ENCODE assay signal across 14 mouse cellular contexts in the genomic region with DNA sequence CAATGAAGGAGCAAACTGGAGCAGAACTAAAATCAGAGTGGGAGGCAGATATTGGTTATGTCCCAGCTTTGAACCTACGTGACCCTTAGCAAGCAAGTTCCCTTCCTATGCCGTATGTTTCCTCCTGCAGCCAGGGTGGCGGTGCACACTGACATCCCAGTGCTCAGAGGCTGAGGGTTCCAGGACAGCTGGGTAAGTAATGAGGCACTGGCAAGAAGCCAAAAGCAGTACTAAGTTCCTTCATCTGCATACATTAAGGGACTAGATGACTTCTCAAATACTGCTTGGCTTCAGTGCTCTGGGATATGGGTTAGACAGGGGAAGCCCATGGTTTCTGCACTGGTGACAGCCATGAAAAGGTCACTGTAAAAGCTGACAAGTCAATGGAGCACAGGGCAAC. TPM values are rescaled to one million over a fixed set of nuclear protein-coding genes. Genes with fewer than 3 reads are reported as not detected.
DNase-seq lines count a peak whose midpoint lies in the region; ATAC-seq and TF ChIP-seq lines count a peak whose summit lies in the region.
"Had no signal": no experiment of that assay in that cellular context is flagged by ENCODE, and none has a peak within 500 bp of the region (broad histone marks: within the 10 kb centered on the region; RNA-seq: fewer than 3 reads in every experiment).

No protein-coding gene starts in this region.

- 61% methylated on average over 3 of the region's 3 CpGs for WGBS in heart, embryonic 11.5 days (ENCODE audit: insufficient replicate concordance)
- WGBS in heart, adult 2 months: 48% methylated on average over 3 of the region's 3 CpGs
- WGBS in limb, embryonic 13.5 days: 63% methylated on average over 3 of the region's 3 CpGs
- 83% methylated on average over 3 of the region's 3 CpGs for WGBS in limb, embryonic 10.5 days
- 52% methylated on average over 3 of the region's 3 CpGs for WGBS in limb, embryonic 14.5 days
- WGBS in kidney, embryonic 16.5 days: 58% methylated on average over 3 of the region's 3 CpGs

- H3K4me2 ChIP-seq in heart, embryonic 11.5 days: peak overlapping the region; percentile 74; the same call in 1 of the 2 replicates
- H3K4me2 ChIP-seq in limb, embryonic 13.5 days (replicated peaks): peak overlapping the region; percentile 35
- H3K4me2 ChIP-seq in limb, embryonic 14.5 days (replicated peaks; ENCODE audit: low read depth, low read length, severe bottlenecking): peak overlapping the region; percentile 69; the same call in 1 of the 2 replicates
- no peak overlapping the region for H3K4me2 ChIP-seq in kidney, embryonic 16.5 days (replicated peaks; ENCODE audit: low read depth, low read length)
- H3K4me2 ChIP-seq: liver, embryonic 15.5 days had no signal

- no peak for TF ChIP-seq EP300 in heart, adult 2 months (IDR thresholded peaks at IDR 0.05; ENCODE audit: insufficient read depth, low read depth, low read length)

- no peak overlapping the region for H3K4me3 ChIP-seq in heart, embryonic 11.5 days (ENCODE audit: low read depth, low read length)
- H3K4me3 ChIP-seq in heart, adult 2 months: no peak overlapping the region
- no peak overlapping the region; the same call in 1 of the 2 replicates for H3K4me3 ChIP-seq in limb, embryonic 13.5 days
- H3K4me3 ChIP-seq in limb, embryonic 10.5 days: no peak overlapping the region
- H3K4me3 ChIP-seq in G1E (ENCODE audit: low read depth, low read length): peak overlapping the region; percentile 39; the same call in 1 of the 2 replicates
- H3K4me3 ChIP-seq in limb, embryonic 14.5 days (replicated peaks; ENCODE audit: low read length): no peak overlapping the region
- no peak overlapping the region for H3K4me3 ChIP-seq in kidney, embryonic 16.5 days (ENCODE audit: low read length)
- H3K4me3 ChIP-seq: left cerebral cortex, adult 2 months; liver, embryonic 15.5 days had no signal

- no peak for TF ChIP-seq CTCF in heart, adult 2 months (IDR thresholded peaks at IDR 0.05)
- TF ChIP-seq CTCF in G1E (IDR thresholded peaks at IDR 0.05; ENCODE audit: low read depth, low read length): no peak

- H3K79me2 ChIP-seq in heart, adult 2 months (replicated peaks; ENCODE audit: control insufficient read depth, insufficient read depth, low read length): no peaks in the 10 kb centered on the region

- no peak for TF ChIP-seq POLR2A in heart, adult 2 months (IDR thresholded peaks at IDR 0.05; ENCODE audit: insufficient read depth, low read depth, low read length)
- TF ChIP-seq POLR2A in limb, embryonic 14.5 days (IDR thresholded peaks at IDR 0.05; ENCODE audit: borderline replicate concordance, extremely low read depth, insufficient read depth, insufficient read length): no peak

- intact Hi-C loops in heart, adult 2 months (cut with DNase I): no loop called here

- H3K9me3 ChIP-seq in heart, embryonic 11.5 days (replicated peaks; ENCODE audit: control insufficient read depth, low read length): no peaks in the 10 kb centered on the region
- H3K9me3 ChIP-seq in limb, embryonic 13.5 days: no peaks in the 10 kb centered on the region
- no peaks in the 10 kb centered on the region for H3K9me3 ChIP-seq in limb, embryonic 10.5 days (replicated peaks)
- H3K9me3 ChIP-seq in G1E (replicated peaks): no peaks in the 10 kb centered on the region
- H3K9me3 ChIP-seq in limb, embryonic 14.5 days (ENCODE audit: control insufficient read depth, low read length): no peaks in the 10 kb centered on the region
- no peaks in the 10 kb centered on the region for H3K9me3 ChIP-seq in kidney, embryonic 16.5 days (ENCODE audit: low read length)
- H3K9me3 ChIP-seq: liver, embryonic 15.5 days had no signal

- H3K27ac ChIP-seq in heart, embryonic 11.5 days (ENCODE audit: low read depth, low read length): no peak overlapping the region
- H3K27ac ChIP-seq in heart, adult 2 months: no peak overlapping the region
- no peak overlapping the region for H3K27ac ChIP-seq in limb, embryonic 13.5 days
- H3K27ac ChIP-seq in limb, embryonic 10.5 days: no peak overlapping the region
- H3K27ac ChIP-seq in limb, embryonic 14.5 days (replicated peaks; ENCODE audit: low read depth, low read length): no peak overlapping the region
- H3K27ac ChIP-seq in kidney, embryonic 16.5 days (ENCODE audit: low read length): no peak overlapping the region
- H3K27ac ChIP-seq: left cerebral cortex, adult 2 months; liver, embryonic 15.5 days had no signal

- H3K4me1 ChIP-seq in heart, embryonic 11.5 days (ENCODE audit: control insufficient read depth, insufficient read depth, low read length): peaks cover 46% of the 10 kb centered on the region
- H3K4me1 ChIP-seq in heart, adult 2 months (ENCODE audit: control insufficient read depth, insufficient read depth, low read length): peaks cover 8% of the 10 kb centered on the region
- peaks cover 48% of the 10 kb centered on the region for H3K4me1 ChIP-seq in limb, embryonic 13.5 days
- peaks cover 24% of the 10 kb centered on the region for H3K4me1 ChIP-seq in limb, embryonic 10.5 days
- H3K4me1 ChIP-seq in G1E (ENCODE audit: insufficient read depth, low read depth, low read length): peaks cover 52% of the 10 kb centered on the region
- H3K4me1 ChIP-seq in limb, embryonic 14.5 days (ENCODE audit: control insufficient read depth, insufficient read depth, low read length): peaks cover 30% of the 10 kb centered on the region
- peaks cover 31% of the 10 kb centered on the region for H3K4me1 ChIP-seq in kidney, embryonic 16.5 days (ENCODE audit: insufficient read depth, low read length)

- no peaks in the 10 kb centered on the region for H3K27me3 ChIP-seq in heart, embryonic 11.5 days (ENCODE audit: control insufficient read depth, insufficient read depth, low read length)
- no peaks in the 10 kb centered on the region for H3K27me3 ChIP-seq in heart, adult 2 months (ENCODE audit: control insufficient read depth, insufficient read depth, low read length)
- H3K27me3 ChIP-seq in limb, embryonic 13.5 days: no peaks in the 10 kb centered on the region
- no peaks in the 10 kb centered on the region for H3K27me3 ChIP-seq in limb, embryonic 10.5 days (ENCODE audit: low read depth, poor library complexity, severe bottlenecking)
- no peaks in the 10 kb centered on the region for H3K27me3 ChIP-seq in G1E (ENCODE audit: insufficient read depth, low read length)
- no peaks in the 10 kb centered on the region for H3K27me3 ChIP-seq in limb, embryonic 14.5 days (ENCODE audit: control insufficient read depth, insufficient read depth, low read length)
- no peaks in the 10 kb centered on the region for H3K27me3 ChIP-seq in kidney, embryonic 16.5 days (ENCODE audit: insufficient read depth, low read length)
- H3K27me3 ChIP-seq: liver, embryonic 15.5 days had no signal

- H3K36me3 ChIP-seq in heart, embryonic 11.5 days (ENCODE audit: control insufficient read depth, insufficient read depth, low read length): no peaks in the 10 kb centered on the region
- H3K36me3 ChIP-seq in heart, adult 2 months (ENCODE audit: control insufficient read depth, insufficient read depth, low read length): no peaks in the 10 kb centered on the region
- peaks cover 10% of the 10 kb centered on the region for H3K36me3 ChIP-seq in limb, embryonic 13.5 days
- peaks cover 23% of the 10 kb centered on the region for H3K36me3 ChIP-seq in limb, embryonic 10.5 days
- peaks cover 57% of the 10 kb centered on the region for H3K36me3 ChIP-seq in G1E (replicated peaks)
- 0 out of 2 replicates have a peak, but pooled peaks cover 5% of the 10 kb centered on the region for H3K36me3 ChIP-seq in limb, embryonic 14.5 days (ENCODE audit: control insufficient read depth, insufficient read depth, low read length)
- H3K36me3 ChIP-seq in kidney, embryonic 16.5 days (ENCODE audit: insufficient read depth, low read length): peaks cover 3% of the 10 kb centered on the region; the same call in 1 of the 2 replicates

- no peak for ATAC-seq in heart, embryonic 11.5 days (replicated peaks; ENCODE audit: insufficient number of reproducible peaks, low FRiP score, low TSS enrichment)
- no peak for ATAC-seq in limb, embryonic 13.5 days (ENCODE audit: low FRiP score, low read depth)
- no peak for ATAC-seq in G1E (ENCODE audit: extremely low read depth, insufficient number of reproducible peaks, low FRiP score, poor library complexity, severe bottlenecking)
- ATAC-seq in limb, embryonic 14.5 days (ENCODE audit: low FRiP score, low read depth): no peak
- ATAC-seq in kidney, embryonic 16.5 days (ENCODE audit: low FRiP score, low TSS enrichment): no peak

- DNase-seq in heart, adult 2 months: no peak
- no peak for DNase-seq in limb, embryonic 10.5 days (ENCODE audit: low spot score)
- DNase-seq in G1E (ENCODE audit: low spot score): no peak
- DNase-seq in limb, embryonic 14.5 days (ENCODE audit: low spot score): peak; percentile 32
- DNase-seq in embryo, embryonic 9.5 days (ENCODE audit: extremely low spot score): no peak
- DNase-seq: cerebellum, postnatal 36 days; kidney, adult 11 months; right cerebral cortex, postnatal 25 days; thymus, postnatal 25 days had no signal

- no peak overlapping the region for H3K9ac ChIP-seq in heart, embryonic 11.5 days (ENCODE audit: low read depth, low read length)
- H3K9ac ChIP-seq in heart, adult 2 months (ENCODE audit: low read depth, low read length): no peak overlapping the region
- H3K9ac ChIP-seq in limb, embryonic 13.5 days: no peak overlapping the region
- H3K9ac ChIP-seq in limb, embryonic 14.5 days (ENCODE audit: low read depth, low read length, severe bottlenecking): no peak overlapping the region
- H3K9ac ChIP-seq in kidney, embryonic 16.5 days (replicated peaks; ENCODE audit: low read length): no peak overlapping the region

RNA-seq across cellular contexts. Expression of a gene that starts 3.0 kb away (rescaled TPM):
- 723 and 731 TPM in 2 replicates for polyA plus RNA-seq in heart, embryonic 11.5 days (2014; fragmentation: Nextera tagmentation; extraction: Ambion mirVana)
- 100 to 1,000 TPM; 212 to 248 TPM for total RNA-seq in heart, adult 2 months (2021)
- polyA plus RNA-seq in heart, adult 2 months (2012; rRNA removed): 95.0 and 98.5 TPM in 2 replicates
- polyA plus RNA-seq in limb, embryonic 13.5 days (2015; fragmentation: Nextera tagmentation; extraction: Ambion mirVana): 413 and 417 TPM in 2 replicates
- 353 and 424 TPM in 2 replicates for polyA plus RNA-seq in limb, embryonic 10.5 days (2016; fragmentation: Nextera tagmentation; extraction: Ambion mirVana)
- 136 and 143 TPM in 2 replicates for total RNA-seq in G1E (2014; fragmentation: Nextera tagmentation)
- 266 and 272 TPM in 2 replicates for total RNA-seq in G1E (2017)
- 262 and 411 TPM in 2 replicates for polyA plus RNA-seq in G1E (2012)
- polyA plus RNA-seq in limb, embryonic 14.5 days (2012; rRNA removed): 128 and 270 TPM in 2 replicates
- 474 and 497 TPM in 2 replicates for polyA plus RNA-seq in limb, embryonic 14.5 days (2014; fragmentation: Nextera tagmentation; extraction: Ambion mirVana)
- polyA plus RNA-seq in kidney, embryonic 16.5 days (2015; fragmentation: Nextera tagmentation; extraction: Ambion mirVana): 317 and 325 TPM in 2 replicates

RNA-seq across cellular contexts. Expression of a gene that starts 3.1 kb away (rescaled TPM):
- 87.5 and 89.1 TPM in 2 replicates for polyA plus RNA-seq in heart, embryonic 11.5 days (2014; fragmentation: Nextera tagmentation; extraction: Ambion mirVana)
- 10 to 100 TPM; 31.1 to 33.3 TPM for total RNA-seq in heart, adult 2 months (2021)
- 14.0 and 24.2 TPM in 2 replicates for polyA plus RNA-seq in heart, adult 2 months (2012; rRNA removed)
- 87.5 and 91.8 TPM in 2 replicates for polyA plus RNA-seq in limb, embryonic 13.5 days (2015; fragmentation: Nextera tagmentation; extraction: Ambion mirVana)
- polyA plus RNA-seq in limb, embryonic 10.5 days (2016; fragmentation: Nextera tagmentation; extraction: Ambion mirVana): 107 and 125 TPM in 2 replicates
- 71.8 and 93.8 TPM in 2 replicates for total RNA-seq in G1E (2014; fragmentation: Nextera tagmentation)
- 148 and 250 TPM in 2 replicates for total RNA-seq in G1E (2017)
- polyA plus RNA-seq in G1E (2012): 4.0 and 6.3 TPM in 2 replicates
- polyA plus RNA-seq in limb, embryonic 14.5 days (2012; rRNA removed): 47.3 and 56.2 TPM in 2 replicates
- 70.1 and 70.2 TPM in 2 replicates for polyA plus RNA-seq in limb, embryonic 14.5 days (2014; fragmentation: Nextera tagmentation; extraction: Ambion mirVana)
- polyA plus RNA-seq in kidney, embryonic 16.5 days (2015; fragmentation: Nextera tagmentation; extraction: Ambion mirVana): 80.7 and 86.8 TPM in 2 replicates

RNA-seq across cellular contexts. Expression of a gene that starts 27.4 kb away (rescaled TPM):
- polyA plus RNA-seq in heart, embryonic 11.5 days (2014; fragmentation: Nextera tagmentation; extraction: Ambion mirVana): 6.5 and 7.6 TPM in 2 replicates
- 1 to 10 TPM; 2.7 to 2.8 TPM for total RNA-seq in heart, adult 2 months (2021)
- 1.8 and 2.5 TPM in 2 replicates for polyA plus RNA-seq in heart, adult 2 months (2012; rRNA removed)
- polyA plus RNA-seq in limb, embryonic 13.5 days (2015; fragmentation: Nextera tagmentation; extraction: Ambion mirVana): 11.1 and 11.4 TPM in 2 replicates
- 5.0 and 8.3 TPM in 2 replicates for polyA plus RNA-seq in limb, embryonic 10.5 days (2016; fragmentation: Nextera tagmentation; extraction: Ambion mirVana)
- total RNA-seq in G1E (2014; fragmentation: Nextera tagmentation) (3.5 and 7.1 TPM in 2 replicates), G1E (2017) (6.9 and 8.1 TPM in 2 replicates)
- polyA plus RNA-seq in G1E (2012): 0.19 and 0.50 TPM in 2 replicates
- polyA plus RNA-seq in limb, embryonic 14.5 days (2012; rRNA removed): 5.2 and 6.1 TPM in 2 replicates
- 11.9 and 13.7 TPM in 2 replicates for polyA plus RNA-seq in limb, embryonic 14.5 days (2014; fragmentation: Nextera tagmentation; extraction: Ambion mirVana)
- polyA plus RNA-seq in kidney, embryonic 16.5 days (2015; fragmentation: Nextera tagmentation; extraction: Ambion mirVana): 8.5 and 9.3 TPM in 2 replicates
